In the genomic region with DNA sequence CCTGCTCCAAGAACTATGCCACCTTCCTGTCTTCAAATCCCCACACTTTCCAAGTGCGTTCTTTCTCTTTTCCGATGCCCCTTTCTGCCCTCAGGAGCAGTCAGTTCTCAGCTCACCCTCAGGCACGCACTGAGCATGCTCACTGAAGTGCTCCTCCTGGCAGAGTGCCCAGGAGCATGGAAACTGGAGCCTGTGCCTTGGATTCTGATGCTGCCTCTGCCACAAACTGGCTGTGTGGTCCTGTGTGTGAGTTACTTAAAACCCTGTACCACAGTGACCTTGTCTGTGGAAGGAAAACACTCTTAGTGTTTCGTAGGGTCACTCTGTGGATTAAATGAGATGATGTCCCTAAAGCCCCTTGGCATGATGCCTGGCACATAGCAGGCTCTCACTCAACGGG, we compare ENCODE assay signal across 10 mouse cellular contexts.
DNase-seq lines count a peak whose midpoint lies in the region; ATAC-seq and TF ChIP-seq lines count a peak whose summit lies in the region.
"Had no signal": no experiment of that assay in that cellular context is flagged by ENCODE, and none has a peak within 500 bp of the region (broad histone marks: within the 10 kb centered on the region; RNA-seq: fewer than 3 reads in every experiment).

No protein-coding gene starts in this region.

- no peak for TF ChIP-seq POLR2A in brain, embryonic 14.5 days (IDR thresholded peaks at IDR 0.05; ENCODE audit: borderline replicate concordance, extremely low read depth, insufficient read depth, insufficient read length, poor library complexity, severe bottlenecking)

- no peaks in the 10 kb centered on the region for H3K27me3 ChIP-seq in hindbrain, embryonic 15.5 days
- H3K27me3 ChIP-seq in hindbrain, embryonic 10.5 days (ENCODE audit: insufficient read depth, poor library complexity, severe bottlenecking) = no peaks in the 10 kb centered on the region
- H3K27me3 ChIP-seq: neural tube, embryonic 12.5 days had no signal

- H3K9me3 ChIP-seq in hindbrain, embryonic 15.5 days = no peaks in the 10 kb centered on the region
- no peaks in the 10 kb centered on the region for H3K9me3 ChIP-seq in hindbrain, embryonic 10.5 days
- H3K9me3 ChIP-seq: neural tube, embryonic 12.5 days had no signal

- H3K9ac ChIP-seq in hindbrain, embryonic 15.5 days = no peak overlapping the region
- H3K9ac ChIP-seq: neural tube, embryonic 12.5 days had no signal

- no peak for DNase-seq in hindbrain, embryonic 10.5 days (ENCODE audit: low spot score)
- peak; percentile 37 for DNase-seq in NIH3T3 (ENCODE audit: low read depth)
- peak; percentile 75 for DNase-seq in brain, embryonic 14.5 days (ENCODE audit: low read depth)
- DNase-seq in kidney, postnatal 36 days = peak; percentile 26 to 61
- no peak for DNase-seq in embryo, embryonic 10 days (ENCODE audit: low spot score)

- H3K4me3 ChIP-seq in hindbrain, embryonic 15.5 days = no peak overlapping the region
- H3K4me3 ChIP-seq in hindbrain, embryonic 10.5 days = no peak overlapping the region
- H3K4me3 ChIP-seq: neural tube, embryonic 12.5 days had no signal

- 56% methylated on average over 5 of the region's 5 CpGs for WGBS in hindbrain, embryonic 15.5 days
- WGBS in hindbrain, embryonic 10.5 days = 85% methylated on average over 5 of the region's 5 CpGs

- 0 out of 2 replicates have a peak, but pooled peaks have one; percentile 51 for ATAC-seq in hindbrain, embryonic 15.5 days (ENCODE audit: low FRiP score, low read depth)
- ATAC-seq in activated CD4-positive, CD25-positive, alpha-beta regulatory T cell, adult 4 months = no peak
- ATAC-seq: intestine, postnatal 0 days had no signal

- TF ChIP-seq CTCF in brain, embryonic 14.5 days (IDR thresholded peaks at IDR 0.05; ENCODE audit: borderline replicate concordance, extremely low read depth, insufficient read depth, insufficient read length) = no peak

- no peaks in the 10 kb centered on the region for H3K4me1 ChIP-seq in hindbrain, embryonic 15.5 days (replicated peaks)
- H3K4me1 ChIP-seq in hindbrain, embryonic 10.5 days (replicated peaks) = no peaks in the 10 kb centered on the region
- H3K4me1 ChIP-seq: neural tube, embryonic 12.5 days had no signal

- H3K36me3 ChIP-seq in hindbrain, embryonic 15.5 days = no peaks in the 10 kb centered on the region
- H3K36me3 ChIP-seq in hindbrain, embryonic 10.5 days = no peaks in the 10 kb centered on the region
- H3K36me3 ChIP-seq: neural tube, embryonic 12.5 days had no signal

- no peak overlapping the region for H3K27ac ChIP-seq in hindbrain, embryonic 15.5 days (replicated peaks)
- no peak overlapping the region for H3K27ac ChIP-seq in hindbrain, embryonic 10.5 days
- H3K27ac ChIP-seq: neural tube, embryonic 12.5 days; stomach, postnatal 0 days had no signal

- H3K4me2 ChIP-seq in hindbrain, embryonic 15.5 days = no peak overlapping the region
- H3K4me2 ChIP-seq: neural tube, embryonic 12.5 days had no signal

Comparison
In these comparisons a context has a peak if more than half of its experiments do, and no peak if none do; other contexts are left out.
1. DNase-seq: peak in NIH3T3 (single experiment), brain, embryonic 14.5 days (single experiment) and kidney, postnatal 36 days (2 of 2); none in hindbrain, embryonic 10.5 days (single experiment) and embryo, embryonic 10 days (single experiment).